Mouse (Mus musculus): ENCODE results near the gene Vapb.
A peak's percentile ranks its signal among the peaks of the same experiment; 100 is the strongest.

The Vapb gene

GRCm38 (mm10) chr2:173794018-173794417, 56.7 kb downstream of the Vapb start:
- DNase-seq = no peak

- no peak for DNase-seq
These were observed 57.5 kb downstream of the Vapb start for GRCm38 (mm10) chr2:173794531-173795510.

- DNase-seq = peak; percentile 70
These were observed 58.7 kb downstream of the Vapb start for GRCm38 (mm10) chr2:173795801-173796673.

- no peak for DNase-seq
These were observed 59.3 kb downstream of the Vapb start for GRCm38 (mm10) chr2:173796674-173796963.

- no peak for DNase-seq
These were observed 62.2 kb downstream of the Vapb start for GRCm38 (mm10) chr2:173799513-173799912.

- DNase-seq = no peak
These were observed 63.3 kb downstream of the Vapb start for GRCm38 (mm10) chr2:173800566-173800965.

- no peak for DNase-seq
These were observed 64.1 kb downstream of the Vapb start for GRCm38 (mm10) chr2:173801405-173801876.

- DNase-seq = no peak
These were observed 64.9 kb downstream of the Vapb start for GRCm38 (mm10) chr2:173802176-173802575.

- no peak for DNase-seq
These were observed 65.6 kb downstream of the Vapb start for GRCm38 (mm10) chr2:173802956-173803355.

GRCm38 (mm10) chr2:173803827-173804226, 66.5 kb downstream of the Vapb start:
- DNase-seq = no peak

- DNase-seq = no peak
These were observed 69.3 kb downstream of the Vapb start for GRCm38 (mm10) chr2:173806621-173807020.

- no peak for DNase-seq
These were observed 71.6 kb downstream of the Vapb start for GRCm38 (mm10) chr2:173808942-173809341.

GRCm38 (mm10) chr2:173810036-173810850, 72.9 kb downstream of the Vapb start:
- no peak for DNase-seq

- DNase-seq = no peak
These were observed 73.5 kb downstream of the Vapb start for GRCm38 (mm10) chr2:173810851-173811130.

- no peak for DNase-seq
These were observed 74.5 kb downstream of the Vapb start for GRCm38 (mm10) chr2:173811850-173812249.

- no peak for DNase-seq
These were observed 75.8 kb downstream of the Vapb start for GRCm38 (mm10) chr2:173813071-173813470.

- no peak for DNase-seq
These were observed 89.0 kb downstream of the Vapb start for GRCm38 (mm10) chr2:173826287-173826686.

- no peak for DNase-seq
These were observed 89.9 kb downstream of the Vapb start for GRCm38 (mm10) chr2:173827228-173827627.

GRCm38 (mm10) chr2:173828134-173828533, 90.8 kb downstream of the Vapb start:
- no peak for DNase-seq

GRCm38 (mm10) chr2:173832828-173833492, 95.6 kb downstream of the Vapb start:
- peak; percentile 4 for DNase-seq

All from retina, postnatal 1 day (tissue).